Mouse (Mus musculus) heart, adult 2 months (tissue): ENCODE measurements around the gene Armc2.

Experiments
- CTCF ChIP-seq: fragments of 200-600 bp; IDR thresholded peaks from 2 replicates; pipeline ENCODE4 v1.8.1; 2022; ENCODE audit warnings: antibody characterized with exemption, mild to moderate bottlenecking, moderate library complexity
- EP300 ChIP-seq: fragments of 200-500 bp; IDR thresholded peaks from 2 replicates; pipeline ENCODE4 v1.6.1; 2011; ENCODE audit warnings: low read depth, low read length, control low read depth; ENCODE audit not compliant: insufficient read depth
- POLR2A ChIP-seq: fragments of 200-500 bp; IDR thresholded peaks from 2 replicates; pipeline ENCODE4 v1.6.1; 2011; ENCODE audit warnings: mild to moderate bottlenecking, low read depth, low read length, control low read depth; ENCODE audit not compliant: insufficient read depth

DNA sequence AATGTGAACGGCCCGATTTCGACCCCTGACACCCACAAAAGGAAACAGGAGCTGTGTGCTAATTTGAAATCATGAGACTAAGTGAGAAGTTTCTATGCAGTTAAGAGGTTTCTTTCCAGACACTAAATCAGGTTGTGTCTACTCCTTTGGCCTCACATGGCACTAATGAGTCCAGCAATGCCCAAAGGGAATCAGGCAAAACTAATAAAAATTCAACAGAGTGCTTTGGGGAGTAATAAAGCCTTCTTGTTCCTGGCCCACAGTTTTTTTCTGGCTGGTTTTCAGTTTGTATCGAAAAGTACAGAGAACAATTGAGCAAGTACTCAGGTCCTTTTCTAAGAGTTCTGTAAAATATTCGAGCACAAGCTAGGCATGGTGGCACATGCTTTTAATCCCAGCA lies 4.2 kb downstream of the Armc2 start:
- TF ChIP-seq EP300 (no peak), CTCF (no peak), POLR2A (no peak)
